Mouse (Mus musculus) left cerebral cortex, postnatal 4 days (tissue): ENCODE measurements at regions not wholly inside any gene's neighbourhood (a gene's known extent, or its start where the extent isn't known, plus 50 kb on each side); places are given as distances from the start of the nearest gene placed in this dataset.

Experiments used
- DNase-seq: peaks from one replicate; pipeline ENCODE4 v3.0.0-alpha.2; 2022
- intact Hi-C: fragments of 180-260 bp; cut with DNase I; formaldehyde crosslinking; loops from one replicate; pipeline ENCODE4 v1.15.1; 2025

DNA sequence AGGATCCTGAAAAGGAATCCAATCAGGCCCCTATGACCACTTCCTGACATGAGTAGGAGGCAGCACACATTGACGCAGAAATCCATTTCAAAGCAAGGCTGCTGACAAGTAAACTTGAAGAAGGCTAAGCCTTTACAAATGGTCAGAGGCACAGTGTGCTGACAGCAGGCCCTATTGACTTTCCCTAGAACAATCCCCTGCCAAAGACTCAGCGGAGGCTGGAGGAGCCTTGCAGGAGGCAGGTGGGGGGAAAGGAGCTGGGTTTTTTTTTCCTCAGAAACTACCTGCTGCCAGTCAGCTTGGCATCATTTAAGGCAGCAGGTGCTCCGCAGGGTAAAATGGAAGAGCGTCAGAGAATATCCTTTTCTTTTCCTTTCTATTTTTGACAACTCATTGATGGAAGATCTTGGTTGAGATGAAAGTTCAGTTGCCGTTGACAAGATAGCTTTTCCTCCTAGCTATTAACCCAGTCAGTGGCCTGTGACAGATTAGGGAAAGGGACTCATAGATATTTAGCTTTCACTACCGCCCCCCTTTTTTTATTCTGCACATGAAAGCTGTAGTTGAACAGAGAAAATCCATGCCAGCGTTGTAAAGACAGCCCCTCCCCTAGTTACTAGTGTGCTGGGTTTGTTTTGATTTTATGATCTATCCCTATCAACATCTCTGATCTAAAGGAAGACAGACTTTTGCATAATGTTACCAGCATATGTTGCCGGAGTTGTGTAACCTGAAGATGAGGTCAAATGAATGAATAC is 210.6 kb downstream of the Csnka2ip start:
- intact Hi-C loops, result no loop called here
- DNase-seq, result peak; percentile 10

DNA sequence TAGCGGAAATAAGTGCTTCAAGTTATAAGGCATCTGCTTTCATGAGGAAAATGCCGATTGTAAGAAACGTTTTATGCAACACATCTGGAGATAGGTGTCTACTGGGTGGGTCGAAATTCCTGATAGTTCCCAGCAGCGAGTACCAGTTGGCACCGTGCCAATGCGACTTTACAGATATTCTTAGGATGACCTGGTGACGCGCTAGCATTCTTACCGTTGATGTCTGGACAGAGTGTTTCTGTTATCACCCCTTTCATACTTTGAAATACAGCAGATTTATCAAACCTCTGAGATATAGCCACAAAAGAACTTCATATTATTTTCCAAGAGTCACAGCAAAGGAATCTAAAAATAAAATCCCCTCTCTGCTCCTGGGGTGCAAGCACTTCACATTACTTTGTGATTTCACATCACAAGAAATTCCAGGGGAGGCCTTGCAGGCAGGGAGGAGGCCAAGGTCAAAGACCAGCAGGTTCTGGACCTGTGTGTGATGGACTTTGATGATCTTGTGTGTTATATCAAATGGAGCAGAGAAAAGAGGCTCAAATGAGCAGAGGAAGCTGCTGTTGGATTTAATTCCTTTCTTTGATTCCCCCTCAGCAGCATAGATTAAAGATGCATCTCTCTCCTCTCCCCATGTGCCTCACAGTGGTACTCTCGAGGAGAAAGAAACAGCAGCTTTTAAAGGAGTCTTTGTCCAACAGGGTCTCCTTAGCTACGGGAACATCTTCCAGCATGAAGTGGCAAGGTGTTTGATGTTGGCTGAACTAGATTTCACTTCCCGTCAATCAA is 233.4 kb downstream of the Csnka2ip start:
- DNase-seq, result no peak

DNA sequence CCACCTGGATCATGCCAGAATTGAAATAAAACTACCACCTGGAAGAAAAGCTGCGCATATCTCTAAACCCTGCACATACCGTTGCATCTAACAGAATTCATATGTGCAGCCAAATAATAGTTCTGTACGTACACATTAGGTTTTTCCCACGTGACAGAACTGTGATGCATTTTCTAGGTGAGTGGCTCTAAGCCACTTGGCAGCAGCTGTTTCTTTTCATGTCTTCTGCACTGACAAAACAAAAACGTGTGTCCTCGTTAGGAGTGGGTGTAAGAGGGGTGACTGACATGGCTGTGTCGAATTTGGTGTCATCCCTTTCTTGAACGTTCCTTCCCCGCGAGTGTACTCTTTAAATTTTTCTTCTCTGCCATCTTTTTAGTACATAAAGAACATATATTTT is 254.3 kb downstream of the Csnka2ip start:
- no peak for DNase-seq
- intact Hi-C loops, result no loop called here

More for the DNA sequence above, 233.4 kb downstream of the Csnka2ip start:
- intact Hi-C loops, result no loop called here

DNA sequence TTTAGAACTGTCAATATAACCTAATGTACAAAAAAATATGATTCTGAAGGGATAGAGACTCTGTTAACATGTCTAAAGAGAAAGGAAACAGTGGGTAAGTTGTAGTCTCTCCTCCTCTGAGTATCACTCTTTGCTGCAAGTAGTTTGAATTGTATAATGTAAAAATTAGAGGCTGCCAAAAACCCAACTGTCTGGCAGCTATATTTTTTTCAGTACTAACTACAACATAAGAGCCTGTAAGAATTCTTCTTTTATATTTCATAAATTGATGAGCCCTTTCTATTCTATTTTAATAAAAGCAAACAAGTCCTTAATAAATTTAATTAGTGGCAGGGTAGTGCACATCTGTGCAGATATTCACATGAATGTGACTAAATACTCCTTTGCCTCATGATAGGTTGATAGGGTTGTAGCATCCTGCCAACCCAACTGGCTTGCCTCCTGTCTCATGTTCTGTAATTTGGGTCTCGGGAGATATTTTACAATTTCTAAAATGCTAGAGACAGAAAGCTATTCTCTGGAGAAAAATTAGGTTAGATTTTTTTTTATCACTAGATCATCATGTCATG is 269.2 kb downstream of the Csnka2ip start:
- no peak for DNase-seq
- intact Hi-C loops, result no loop called here

DNA sequence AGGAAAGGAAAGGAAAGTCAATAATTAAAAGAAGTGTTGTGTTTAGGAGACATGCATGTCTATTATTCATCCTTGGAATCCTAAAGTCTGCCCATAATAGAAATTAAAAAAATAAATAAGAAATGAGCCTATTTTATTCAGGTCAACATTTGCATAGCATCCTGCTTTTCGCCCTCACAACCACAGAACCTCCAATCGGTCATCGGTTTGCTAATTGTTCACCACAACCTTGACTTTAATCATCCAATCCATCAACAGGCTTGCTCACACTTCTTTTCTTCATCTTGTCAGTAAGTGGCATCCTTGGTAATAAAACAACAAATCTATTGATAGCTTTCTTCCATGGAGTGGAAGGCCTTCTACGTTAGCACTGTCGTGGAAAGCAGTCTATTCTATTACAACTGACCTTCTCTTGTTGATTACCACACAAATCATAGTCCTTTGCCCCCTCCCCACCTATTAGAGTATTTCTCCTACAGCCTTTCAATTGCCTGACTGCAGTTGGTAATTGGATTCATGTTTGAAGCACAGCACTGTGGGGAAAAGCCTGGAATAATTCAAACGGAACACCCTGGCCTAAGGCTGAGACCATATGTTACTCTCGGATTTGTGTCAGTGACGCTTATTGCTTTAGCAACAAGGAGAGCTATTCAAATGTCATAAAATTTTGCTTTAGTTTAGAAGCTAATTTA is 269.9 kb downstream of the Csnka2ip start:
- DNase-seq, result no peak
- intact Hi-C loops, result no loop called here

DNA sequence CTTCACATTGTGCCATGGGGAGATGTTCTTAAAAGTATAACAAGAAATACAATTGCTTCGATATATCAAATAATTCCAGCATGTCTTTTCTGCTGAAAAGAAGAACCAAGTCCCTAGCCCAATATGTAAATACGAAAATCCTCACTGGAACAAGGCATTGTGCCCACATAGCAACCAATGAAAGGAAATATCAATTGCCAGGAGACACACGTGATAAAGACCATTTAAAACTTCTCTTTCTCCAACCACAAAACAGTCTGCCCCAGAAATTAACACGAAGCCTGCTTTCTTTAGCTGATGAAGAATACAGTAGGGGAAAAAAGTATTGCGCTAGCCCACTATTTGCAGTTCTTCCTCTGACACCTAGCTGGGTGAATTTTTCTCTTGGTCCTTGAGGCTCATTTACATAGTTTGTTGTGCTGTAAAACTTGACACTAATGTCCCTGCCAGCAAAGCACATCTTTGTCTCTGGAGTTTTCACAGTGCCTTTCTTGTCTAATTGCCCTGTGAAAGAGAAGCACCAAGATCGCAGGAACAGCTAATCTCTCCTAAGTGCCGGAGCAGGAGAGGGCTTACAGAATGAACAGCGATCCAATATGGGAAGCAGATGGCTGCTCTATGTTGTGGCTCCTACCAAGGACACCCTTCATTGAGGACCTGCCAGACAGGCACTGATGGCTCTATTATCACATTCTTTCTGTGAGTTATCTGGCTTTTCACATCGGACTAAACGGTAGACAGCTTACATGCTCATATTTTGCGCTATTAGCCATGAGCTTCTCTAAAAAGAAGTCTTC is 272.7 kb downstream of the Csnka2ip start:
- intact Hi-C loops, result no loop called here
- peak; percentile 10 for DNase-seq

DNA sequence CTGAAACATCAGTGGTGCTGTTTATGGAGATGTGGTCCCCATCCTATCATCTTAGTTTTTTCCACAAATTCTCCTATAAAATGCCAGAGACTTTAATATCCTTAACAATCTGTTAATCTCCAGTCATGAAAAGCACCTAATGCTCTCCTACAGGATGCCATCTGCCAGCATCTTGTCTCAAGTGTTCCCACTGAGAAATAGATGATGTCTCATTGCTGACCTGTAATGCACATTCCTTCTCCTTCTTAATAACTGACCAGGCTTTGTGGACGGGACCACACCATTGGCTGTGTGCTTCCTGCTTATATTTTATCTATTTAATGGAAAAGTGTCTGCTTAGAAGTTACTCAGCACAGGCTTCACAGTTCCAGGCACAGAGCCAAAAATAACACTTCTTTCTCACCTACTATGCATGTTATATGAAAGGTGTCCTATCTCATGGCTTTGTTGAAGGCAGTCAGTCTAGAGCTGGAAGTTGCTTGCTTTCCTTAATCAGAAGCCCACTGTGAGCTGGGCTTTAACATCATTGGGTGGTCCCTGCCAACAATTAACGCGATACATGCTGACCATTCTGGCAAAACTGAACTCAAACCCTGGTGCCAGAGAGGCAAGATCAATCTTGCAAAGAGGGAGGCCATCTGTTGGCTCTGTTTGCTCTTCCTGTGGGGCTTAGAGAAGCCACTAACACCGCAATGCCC is 283.3 kb downstream of the Csnka2ip start:
- peak; percentile 65 for DNase-seq
- intact Hi-C loops, result no loop called here

DNA sequence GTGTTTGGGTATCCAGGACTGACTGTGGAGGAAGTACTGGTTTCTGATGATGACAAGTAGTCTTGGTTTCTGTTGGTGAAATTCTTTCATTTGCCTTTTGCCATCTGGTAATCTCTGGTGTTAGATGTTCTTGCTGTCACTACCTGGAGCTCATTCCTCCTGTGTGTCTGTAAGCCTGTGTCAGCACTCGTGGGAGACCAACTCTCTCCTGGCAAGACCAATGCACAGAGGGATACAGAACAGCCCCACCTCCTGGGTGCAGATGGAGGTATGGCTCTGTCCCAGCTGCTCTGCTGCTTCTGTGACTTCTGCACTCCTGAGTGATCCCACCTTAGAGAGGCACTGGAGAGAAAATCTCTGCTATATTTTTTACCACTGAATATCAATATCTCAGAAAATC is 285.4 kb downstream of the Csnka2ip start:
- DNase-seq, result no peak
- intact Hi-C loops, result no loop called here

DNA sequence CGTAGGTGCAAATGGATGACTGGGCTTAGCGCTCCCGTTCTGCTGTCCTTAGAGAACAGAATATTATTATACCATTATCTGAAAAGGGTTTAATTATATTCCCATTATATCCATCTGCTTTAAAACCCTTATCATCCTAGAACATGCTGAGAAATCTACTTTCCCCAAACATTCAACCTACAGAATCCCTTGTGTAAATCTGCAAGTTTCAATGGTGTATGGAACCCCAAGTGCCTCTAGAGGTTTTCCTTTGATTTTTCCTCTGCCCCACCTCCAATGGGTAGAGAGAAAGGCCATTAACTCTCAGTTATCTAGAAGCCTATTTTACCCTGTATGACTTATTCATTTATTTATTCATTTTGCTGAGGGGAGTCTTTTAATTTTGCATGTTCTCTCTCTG is 308.7 kb downstream of the Csnka2ip start:
- intact Hi-C loops, result no loop called here
- no peak for DNase-seq

DNA sequence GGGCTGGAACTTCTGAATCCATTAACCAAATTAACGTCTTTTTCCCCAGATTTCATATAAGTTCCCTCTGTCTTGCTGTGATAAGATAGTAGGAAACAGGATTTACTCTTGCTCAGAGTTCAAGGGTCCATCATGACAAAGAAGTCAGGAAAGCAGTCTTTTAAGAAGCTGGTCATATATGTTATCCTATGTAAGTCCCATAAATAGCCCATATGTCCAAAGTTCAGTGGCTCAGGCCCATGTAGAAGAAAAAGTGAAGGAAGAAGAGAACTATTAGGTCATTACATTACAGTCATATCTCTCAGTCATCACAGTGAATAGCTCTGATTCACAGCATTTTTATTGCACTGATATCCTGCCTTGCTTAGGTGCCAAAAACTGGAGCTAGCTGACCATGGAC is 316.9 kb downstream of the Csnka2ip start:
- no peak for DNase-seq
- intact Hi-C loops, result no loop called here

DNA sequence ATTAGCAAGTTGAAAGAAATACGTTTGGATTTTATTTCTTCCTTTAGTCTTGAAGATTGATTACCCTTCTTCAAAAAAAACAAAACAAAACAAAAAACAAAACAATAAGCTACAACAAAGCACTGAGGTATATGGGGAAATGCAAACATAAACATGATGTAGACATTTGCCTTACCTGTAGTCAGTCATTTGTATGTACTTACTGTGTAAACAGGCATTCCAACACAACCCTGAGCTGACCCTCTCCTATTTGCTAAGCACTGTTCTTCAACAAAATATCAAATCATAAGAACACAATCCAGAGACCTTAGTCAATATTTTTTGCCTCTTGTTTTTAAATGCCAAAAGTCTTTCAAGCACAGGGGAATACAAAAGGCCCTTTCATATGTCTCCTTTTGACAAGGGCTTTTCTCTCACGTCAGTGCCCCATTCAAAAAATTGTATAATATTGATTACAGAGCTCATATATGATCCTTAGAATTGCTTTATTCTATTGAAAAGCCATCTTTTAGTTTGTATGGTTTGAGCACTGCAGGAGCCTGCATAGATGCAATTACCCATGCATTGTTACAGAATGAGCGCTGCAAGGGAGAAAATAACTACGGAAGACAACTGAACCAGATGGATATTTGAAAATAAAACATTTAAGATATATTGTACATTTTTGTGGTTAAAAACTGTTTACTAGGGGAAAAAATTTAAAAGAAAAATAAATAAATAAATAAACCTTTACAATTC is 326.2 kb downstream of the Csnka2ip start:
- intact Hi-C loops, result no loop called here
- DNase-seq, result no peak

DNA sequence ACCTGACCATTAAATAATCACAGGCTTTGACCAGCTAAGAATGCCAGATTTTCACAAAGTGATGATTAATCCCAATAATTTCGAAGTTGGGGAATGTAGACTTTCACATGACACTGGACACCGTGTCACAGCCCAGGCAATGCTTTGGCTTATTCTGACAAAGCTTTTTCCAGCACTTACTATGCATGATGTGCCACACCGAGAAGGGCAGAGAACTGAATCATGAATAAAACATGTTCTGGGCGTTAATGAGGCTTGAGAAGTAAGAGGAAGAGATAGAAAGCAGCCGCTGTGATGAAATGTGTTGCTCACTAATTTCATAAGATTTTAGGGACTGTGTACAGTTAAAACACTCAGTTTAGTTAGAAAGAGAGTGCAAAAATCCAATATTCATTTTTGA is 326.8 kb downstream of the Csnka2ip start:
- intact Hi-C loops, result no loop called here
- DNase-seq, result no peak

DNA sequence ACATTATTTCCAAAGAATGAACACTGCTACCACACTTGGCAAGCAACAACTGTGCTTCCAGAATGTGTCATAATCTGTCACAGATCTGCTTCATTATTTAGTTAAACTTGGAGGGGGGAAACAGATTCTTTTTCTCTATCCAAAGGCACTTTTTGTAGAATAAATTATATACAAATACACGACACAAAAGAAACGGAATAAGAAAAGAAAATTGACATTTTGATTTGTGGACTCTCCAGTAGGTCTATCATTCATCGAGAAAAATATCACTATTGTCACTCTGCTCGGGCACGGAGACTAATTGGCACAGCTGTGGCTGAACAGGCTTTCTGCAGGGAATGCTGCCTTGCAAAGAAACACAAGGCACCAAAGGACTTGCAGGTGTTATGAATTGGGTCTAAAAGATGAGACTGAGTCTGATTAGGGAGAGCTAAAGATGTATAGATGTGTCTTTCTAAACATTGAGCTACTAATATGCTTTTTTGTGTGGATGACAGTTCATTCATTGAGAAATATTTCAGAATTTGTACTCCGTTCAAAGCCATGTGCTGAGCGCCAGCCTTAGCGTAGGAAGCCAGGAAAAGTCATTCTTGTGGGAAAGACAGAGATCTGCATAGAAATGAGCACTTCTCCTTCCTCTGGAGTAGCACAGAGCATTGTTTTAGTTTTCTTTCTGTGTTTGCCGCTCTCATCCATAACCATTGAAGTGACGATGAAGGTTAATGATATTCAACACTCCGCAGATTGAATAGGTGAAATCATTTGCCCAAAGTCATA is 337.1 kb downstream of the Csnka2ip start:
- DNase-seq, result peak; percentile 21
- intact Hi-C loops, result no loop called here

DNA sequence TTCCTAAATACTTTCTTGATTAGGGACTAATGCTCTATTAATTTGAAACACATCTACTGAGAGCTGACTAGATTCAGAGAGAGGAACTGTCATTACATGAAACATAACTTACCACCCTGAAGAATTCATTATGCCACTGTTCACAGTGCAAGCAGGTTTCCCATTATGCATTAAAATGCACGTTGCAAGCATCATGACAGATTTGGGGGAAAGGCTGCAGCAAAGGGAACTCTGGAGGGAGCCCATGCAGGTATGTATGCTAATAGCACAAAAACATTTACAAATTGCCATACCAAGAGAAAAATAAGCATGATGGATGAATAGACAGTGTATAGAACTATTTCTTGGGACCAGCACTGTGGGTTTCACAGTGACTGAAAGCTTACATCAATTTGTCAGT is 351.1 kb downstream of the Csnka2ip start:
- intact Hi-C loops, result no loop called here
- DNase-seq, result no peak

DNA sequence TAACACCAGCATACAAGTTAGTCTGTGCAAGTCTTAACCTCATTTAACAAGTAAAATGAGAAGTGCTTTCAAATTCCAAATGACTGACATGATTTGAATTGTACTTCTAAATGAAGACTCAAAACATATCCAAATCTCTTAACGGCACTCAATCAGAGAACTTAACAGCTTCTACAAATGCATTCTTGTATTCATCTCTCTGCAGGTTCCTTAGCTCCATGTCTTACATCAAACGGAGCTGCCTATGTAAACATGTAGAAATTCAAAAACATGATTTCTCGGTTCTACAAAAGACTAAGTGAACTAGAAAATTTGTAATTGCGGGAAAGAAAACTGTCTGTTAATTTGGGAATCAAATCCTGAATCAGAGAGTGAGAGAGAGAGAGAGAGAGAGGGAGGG is 353.5 kb downstream of the Csnka2ip start:
- DNase-seq, result no peak
- intact Hi-C loops, result no loop called here

DNA sequence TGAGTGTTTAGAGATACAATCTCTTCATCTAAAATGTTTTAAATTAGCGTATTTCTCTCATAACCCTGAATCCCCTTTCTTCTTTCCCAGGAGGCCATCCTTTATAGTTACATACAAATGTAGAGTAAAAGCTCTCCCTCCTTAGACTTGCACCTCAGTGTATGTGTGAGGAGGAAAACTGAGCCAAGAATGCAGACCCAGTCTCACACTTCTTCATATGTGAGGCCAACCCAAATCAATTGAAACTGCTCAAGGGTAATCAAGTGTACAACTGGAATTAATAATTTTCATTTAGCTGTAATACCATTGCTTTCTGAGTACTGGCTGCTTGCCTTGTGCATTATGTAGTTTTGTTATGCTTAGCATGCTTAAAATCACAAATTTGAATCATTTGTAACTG is 356.3 kb downstream of the Csnka2ip start:
- intact Hi-C loops, result no loop called here
- no peak for DNase-seq

DNA sequence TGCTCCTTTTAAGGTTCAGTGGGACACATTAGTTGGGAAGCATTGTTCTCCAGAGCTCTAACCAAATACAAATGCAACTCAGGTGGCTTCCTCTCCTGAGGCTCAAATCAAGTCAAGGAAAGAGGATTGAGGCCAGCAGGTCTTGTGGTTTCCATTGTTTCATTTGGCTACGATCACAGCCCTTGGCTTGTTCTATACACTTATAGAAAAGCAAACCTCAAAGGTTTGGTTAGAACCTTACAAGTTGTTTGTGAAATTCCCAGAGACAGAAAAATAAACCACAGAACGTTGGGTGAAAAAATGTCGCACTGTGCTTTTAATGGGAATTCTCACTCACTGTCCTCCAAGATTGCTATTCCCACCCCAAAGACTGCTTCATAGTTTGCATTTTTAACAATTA is 360.4 kb upstream of the Epha3 start:
- intact Hi-C loops, result no loop called here
- DNase-seq, result no peak

DNA sequence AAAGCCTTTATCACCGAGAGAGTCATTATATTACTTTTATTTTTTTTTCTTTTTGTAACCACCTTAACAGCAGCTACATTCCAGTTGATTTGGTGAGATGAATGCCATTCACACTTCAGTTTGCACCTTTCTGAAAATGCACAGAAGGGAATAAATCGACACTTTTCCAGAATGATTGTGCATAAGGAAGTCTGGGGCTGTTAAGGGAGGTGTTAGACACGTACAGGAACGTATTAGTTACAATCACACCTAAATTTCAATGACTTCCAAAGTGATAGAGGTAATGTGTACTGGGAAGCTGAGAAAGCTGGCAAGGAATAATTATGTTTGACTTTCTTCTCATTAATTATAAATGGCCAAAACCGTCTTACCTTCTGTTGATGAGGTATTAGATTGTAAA is 352.7 kb upstream of the Epha3 start:
- intact Hi-C loops, result no loop called here

DNA sequence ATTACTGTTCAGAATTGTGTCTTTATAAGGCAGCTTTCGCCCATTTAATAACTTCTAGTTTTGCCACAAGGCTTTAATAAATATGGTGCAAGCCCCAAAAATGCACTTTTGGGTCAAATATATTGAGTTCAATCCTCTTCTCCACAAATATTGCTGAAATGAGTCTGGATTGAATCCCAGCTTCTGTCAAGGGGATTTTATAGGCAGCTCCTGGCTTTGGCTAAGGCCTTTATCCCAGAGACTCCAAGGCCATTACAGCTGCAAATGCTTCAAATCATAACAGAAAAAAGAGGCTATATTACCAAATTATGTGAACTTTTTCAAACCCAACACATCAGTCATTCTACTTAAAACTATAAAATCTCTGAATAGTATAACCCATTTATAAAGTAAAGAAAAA is 347.9 kb upstream of the Epha3 start:
- DNase-seq, result no peak
- intact Hi-C loops, result no loop called here

More for the DNA sequence above, 352.7 kb upstream of the Epha3 start:
- DNase-seq, result no peak
